Mouse (Mus musculus): Measurements from ENCODE around the gene Rgr. TPM values are rescaled to one million over a fixed set of nuclear protein-coding genes. Genes with fewer than 3 reads are reported as not detected.
"Not testable (repeated sequence)": the region's sequence is repeated elsewhere in the genome, so short reads cannot be mapped to it uniquely, and the experiment has no call there.

Rgr gene
- polyA plus RNA-seq, 1 experiment from 2014 or later = not detected

DNA sequence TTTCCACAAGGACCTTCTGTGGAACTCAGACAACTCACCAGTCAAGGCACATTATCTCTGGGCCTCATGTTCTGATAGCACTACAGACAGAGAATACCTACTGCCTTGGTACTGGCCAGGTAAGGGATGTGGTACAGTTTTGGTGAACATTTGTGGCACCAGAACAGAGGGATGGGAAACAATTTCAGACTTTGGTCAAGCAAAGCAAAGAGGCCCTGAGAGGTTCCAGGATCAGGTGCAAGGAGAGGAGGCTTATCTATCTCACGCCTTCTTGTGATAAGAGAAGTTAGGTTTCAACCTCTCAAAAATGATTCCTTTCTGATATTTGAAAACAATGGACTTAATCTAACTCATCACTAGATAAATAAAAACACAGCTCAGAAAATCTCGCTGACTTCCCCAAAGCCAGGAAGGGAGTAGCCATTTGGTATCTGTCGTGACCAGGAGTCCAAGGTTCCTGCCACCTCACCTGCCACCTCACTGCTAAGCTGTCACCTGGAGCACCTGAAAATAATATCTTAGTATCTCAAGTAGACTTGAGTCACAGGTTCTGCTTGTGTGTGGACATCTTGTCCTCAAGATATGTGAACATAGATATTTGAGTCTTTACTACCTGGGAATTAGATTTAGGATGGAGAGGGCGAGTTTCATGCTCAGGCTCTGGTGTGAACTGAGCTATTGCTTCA lies 21.4 kb downstream of the Rgr start:
- Histone ChIP-seq H3K4me3 (ENCODE audit: inconsistent target) (no peak overlapping the region), H3K27ac (no peak overlapping the region), H3K79me2 (ENCODE audit: inconsistent target) (no peaks in the 10 kb centered on the region), H3K36me3 (ENCODE audit: inconsistent target) (no peaks in the 10 kb centered on the region)
- 73% methylated on average over 4 of the region's 4 CpGs for WGBS (ENCODE audit: missing documents)

DNA sequence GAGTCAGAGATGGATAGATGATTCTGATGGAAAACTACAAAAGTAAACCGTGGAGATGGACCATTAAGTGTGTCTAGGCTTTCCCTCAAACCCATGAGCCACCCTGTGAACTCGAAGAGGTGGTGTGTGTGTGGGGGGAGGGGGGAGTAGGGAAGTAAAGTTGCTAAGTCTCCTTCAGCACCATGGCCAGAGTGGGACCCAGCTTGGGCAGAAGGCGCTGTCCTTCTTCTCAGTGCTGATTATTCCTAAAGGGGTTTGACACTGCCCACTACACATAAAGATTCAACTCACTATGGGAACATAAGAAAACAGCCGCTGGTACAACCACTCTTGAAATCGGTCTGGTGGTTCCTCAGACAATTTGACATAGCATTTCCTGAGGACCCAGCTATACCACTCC lies 32.9 kb downstream of the Rgr start:
- WGBS (ENCODE audit: missing documents) = 35% methylated on average over 5 of the region's 5 CpGs
- H3K36me3 ChIP-seq (ENCODE audit: inconsistent target) = no peaks in the 10 kb centered on the region
- H3K4me3 ChIP-seq (ENCODE audit: inconsistent target) = no peak overlapping the region
- no peaks in the 10 kb centered on the region for H3K79me2 ChIP-seq (ENCODE audit: inconsistent target)
- no peak overlapping the region for H3K27ac ChIP-seq

- no peaks in the 10 kb centered on the region for H3K36me3 ChIP-seq (ENCODE audit: inconsistent target)
- no peak overlapping the region for H3K27ac ChIP-seq
- WGBS (ENCODE audit: missing documents) = 66% methylated on average over 3 of the region's 3 CpGs
- H3K4me3 ChIP-seq (ENCODE audit: inconsistent target) = no peak overlapping the region
- H3K79me2 ChIP-seq (ENCODE audit: inconsistent target) = no peaks in the 10 kb centered on the region
Observed at GRCm38 (mm10) chr14:37013644-37014043, 35.1 kb downstream of the Rgr start.

GRCm38 (mm10) chr14:37009686-37010085 lies 39.1 kb downstream of the Rgr start:
- no peak overlapping the region for H3K27ac ChIP-seq
- WGBS (ENCODE audit: missing documents) = 100% methylated on average over 2 of the region's 2 CpGs
- no peaks in the 10 kb centered on the region for H3K79me2 ChIP-seq (ENCODE audit: inconsistent target)
- no peak overlapping the region for H3K4me3 ChIP-seq (ENCODE audit: inconsistent target)
- H3K36me3 ChIP-seq (ENCODE audit: inconsistent target) = no peaks in the 10 kb centered on the region

DNA sequence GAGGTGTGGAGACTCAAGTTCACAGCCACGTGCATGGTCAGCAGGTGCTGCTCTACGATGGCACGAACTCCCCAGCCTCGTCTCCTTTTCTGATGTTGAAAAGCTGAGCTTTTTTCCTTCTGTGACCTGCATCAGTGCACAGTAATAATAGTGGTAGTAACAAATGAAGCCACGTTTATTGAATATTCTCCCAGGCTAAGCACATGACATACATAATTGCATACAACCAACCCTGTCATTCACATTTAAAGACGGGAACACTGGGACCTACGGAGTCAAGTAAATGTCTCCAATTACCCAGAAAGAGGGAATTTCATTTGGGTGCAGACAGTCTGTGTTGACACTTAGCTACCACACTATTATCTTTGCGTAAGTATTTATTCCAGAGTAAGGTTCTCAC lies 42.3 kb downstream of the Rgr start:
- H3K27ac ChIP-seq = no peak overlapping the region
- H3K36me3 ChIP-seq (ENCODE audit: inconsistent target) = no peaks in the 10 kb centered on the region
- no peak overlapping the region for H3K4me3 ChIP-seq (ENCODE audit: inconsistent target)
- no peaks in the 10 kb centered on the region for H3K79me2 ChIP-seq (ENCODE audit: inconsistent target)
- WGBS (ENCODE audit: missing documents) = 85% methylated on average over 8 of the region's 8 CpGs

- Histone ChIP-seq H3K36me3 (ENCODE audit: inconsistent target) (no peaks in the 10 kb centered on the region), H3K79me2 (ENCODE audit: inconsistent target) (no peaks in the 10 kb centered on the region), H3K4me3 (ENCODE audit: inconsistent target) (no peak overlapping the region), H3K27ac (no peak overlapping the region)
- WGBS (ENCODE audit: missing documents) = 29% methylated on average over 3 of the region's 3 CpGs
Observed at GRCm38 (mm10) chr14:37005865-37006264, 42.9 kb downstream of the Rgr start.

- H3K27ac ChIP-seq = no peak overlapping the region
- H3K79me2 ChIP-seq (ENCODE audit: inconsistent target) = no peaks in the 10 kb centered on the region
- H3K36me3 ChIP-seq (ENCODE audit: inconsistent target) = no peaks in the 10 kb centered on the region
- 75% methylated on average over 8 of the region's 8 CpGs for WGBS (ENCODE audit: missing documents)
- no peak overlapping the region for H3K4me3 ChIP-seq (ENCODE audit: inconsistent target)
Observed at GRCm38 (mm10) chr14:37003431-37004095, 45.2 kb downstream of the Rgr start.

GRCm38 (mm10) chr14:37002852-37003251 lies 45.9 kb downstream of the Rgr start:
- Histone ChIP-seq H3K79me2 (ENCODE audit: inconsistent target) (no peaks in the 10 kb centered on the region), H3K36me3 (ENCODE audit: inconsistent target) (no peaks in the 10 kb centered on the region), H3K4me3 (ENCODE audit: inconsistent target) (no peak overlapping the region), H3K27ac (no peak overlapping the region)
- WGBS (ENCODE audit: missing documents) = 46% methylated on average over 2 of the region's 2 CpGs

GRCm38 (mm10) chr14:37000780-37001179 lies 48.0 kb downstream of the Rgr start:
- 84% methylated on average over 6 of the region's 6 CpGs for WGBS (ENCODE audit: missing documents)
- H3K27ac ChIP-seq; H3K79me2 ChIP-seq (ENCODE audit: inconsistent target); H3K36me3 ChIP-seq (ENCODE audit: inconsistent target); H3K4me3 ChIP-seq (ENCODE audit: inconsistent target): not testable (repeated sequence)

GRCm38 (mm10) chr14:36989784-36990183 lies 59.0 kb downstream of the Rgr start:
- Histone ChIP-seq H3K4me3 (ENCODE audit: inconsistent target) (no peak overlapping the region), H3K36me3 (ENCODE audit: inconsistent target) (no peaks in the 10 kb centered on the region), H3K79me2 (ENCODE audit: inconsistent target) (no peaks in the 10 kb centered on the region), H3K27ac (no peak overlapping the region)

GRCm38 (mm10) chr14:36985693-36986092 lies 63.1 kb downstream of the Rgr start:
- H3K36me3 ChIP-seq (ENCODE audit: inconsistent target) = no peaks in the 10 kb centered on the region
- no peak overlapping the region for H3K4me3 ChIP-seq (ENCODE audit: inconsistent target)
- no peak overlapping the region for H3K27ac ChIP-seq
- no peaks in the 10 kb centered on the region for H3K79me2 ChIP-seq (ENCODE audit: inconsistent target)
- 88% methylated on average over 3 of the region's 3 CpGs for WGBS (ENCODE audit: missing documents)

Other genes with a start within 250 kb of the Rgr start
- gene Ccser2, start 80.2 kb downstream of the Rgr start, polyA plus RNA-seq (2018) = 6.1 to 11.6 TPM (median 7.1 TPM) in 3 replicates
- not detected in 3 replicates for gene Lrit1, start 5.9 kb upstream of the Rgr start, polyA plus RNA-seq (2018)
- not detected in 3 replicates for gene Lrit2, start 19.0 kb upstream of the Rgr start, polyA plus RNA-seq (2018)
- not detected in 3 replicates for gene Cdhr1, start 49.4 kb upstream of the Rgr start, polyA plus RNA-seq (2018)
- 0.26 TPM in 1 of 3 replicates, not detected in the others for gene 2610528A11Rik, start 65.1 kb upstream of the Rgr start, polyA plus RNA-seq (2018)
- gene Ghitm, start 86.3 kb upstream of the Rgr start, polyA plus RNA-seq (2018) = 196 to 220 TPM (median 209 TPM) in 3 replicates